Mouse (Mus musculus): ENCODE results near the gene Zdhhc15. TPM values are rescaled to one million over a fixed set of nuclear protein-coding genes. Genes with fewer than 3 reads are reported as not detected.

The Zdhhc15 gene
- under 1 TPM in 1 of 2 experiments, not detected in 1; 0.15 TPM for total RNA-seq (2023)

GRCm38 (mm10) chrX:104670757-104671549 is at the start of gene Zdhhc15:
Gene Zdhhc15 (minus strand): TSS chrX:104671064.

Other genes with a start within 250 kb of the Zdhhc15 start
- gene Uprt, start 188.2 kb downstream of the Zdhhc15 start, total RNA-seq (2023): 10 to 100 TPM; 20.9 to 23.5 TPM
- not detected for gene Magee2, start 186.2 kb upstream of the Zdhhc15 start, total RNA-seq (2023)